Mouse (Mus musculus) urinary bladder, adult 2 months (tissue): ENCODE data around the gene Tspyl2. TPM values are rescaled to one million over a fixed set of nuclear protein-coding genes. Genes with fewer than 3 reads are reported as not detected.

Experiments used
- polyA plus RNA-seq: library from polyadenylated mRNA; depleted of rRNA; stranded (reverse); fragments of >200 nt; gene quantifications from 2 replicates; pipeline ENCODE4 v1.2.3, GENCODE M21; 2012; rRNA removed

Gene Tspyl2
- polyA plus RNA-seq, 1 experiment, result 72.4 TPM

Other genes with a start within 250 kb of the Tspyl2 start
- gene Iqsec2, start 198.2 kb downstream of the Tspyl2 start, polyA plus RNA-seq, result 8.3 and 10.7 TPM in 2 replicates
- gene Kdm5c, start 109.4 kb downstream of the Tspyl2 start, polyA plus RNA-seq, result 29.3 and 35.1 TPM in 2 replicates
- gene Kantr, start 14.9 kb downstream of the Tspyl2 start, polyA plus RNA-seq, result 12.1 and 14.1 TPM in 2 replicates
- gene Gpr173, start 26.3 kb upstream of the Tspyl2 start, polyA plus RNA-seq, result 4.7 and 4.8 TPM in 2 replicates
- not detected in 2 replicates for gene Cldn34a, start 220.9 kb upstream of the Tspyl2 start, polyA plus RNA-seq